Mouse (Mus musculus) limb, embryonic 10.5 days (tissue): ENCODE measurements around the gene Kdm4d. TPM values are rescaled to one million over a fixed set of nuclear protein-coding genes. Genes with fewer than 3 reads are reported as not detected.

Source experiments
- polyA plus RNA-seq: library from polyadenylated mRNA; unstranded; fragments of >200 nt; fragmentation: Nextera tagmentation; extraction: Ambion mirVana; gene quantifications from 2 replicates; pipeline ENCODE4 v1.2.1, GENCODE M21; 2016

Kdm4d gene
- polyA plus RNA-seq, 1 experiment from 2014 or later, result 0.28 TPM

Other genes with a start within 250 kb of the Kdm4d start
- 13.2 and 22.9 TPM in 2 replicates for gene Sesn3, start 225.4 kb downstream of the Kdm4d start, polyA plus RNA-seq
- gene Endod1, start 119.0 kb downstream of the Kdm4d start, polyA plus RNA-seq, result 4.0 and 4.8 TPM in 2 replicates
- gene Cwc15, start 135 bp upstream of the Kdm4d start, polyA plus RNA-seq, result 179 and 185 TPM in 2 replicates
- gene Amotl1, start 144.6 kb upstream of the Kdm4d start, polyA plus RNA-seq, result 24.9 and 32.1 TPM in 2 replicates
- not detected in 2 replicates for gene Piwil4, start 240.3 kb upstream of the Kdm4d start, polyA plus RNA-seq